Mouse (Mus musculus) liver, adult 2 months (tissue): ENCODE results near the gene Mvk. TPM values are rescaled to one million over a fixed set of nuclear protein-coding genes. Genes with fewer than 3 reads are reported as not detected.

Source experiments
- DNase-seq: peaks from one replicate; pipeline ENCODE4 v3.0.0-alpha.2; 2011; ENCODE audit warnings: low read depth, low spot score; ENCODE audit errors: extremely low read depth
- H3K27ac ChIP-seq: fragments of 200-500 bp; replicated peaks from 2 replicates; pipeline ENCODE4 v1.5.1; 2012; ENCODE audit warnings: low read depth, mild to moderate bottlenecking, control low read depth, inconsistent platforms, low read length; ENCODE audit not compliant: insufficient read depth
- H3K27me3 ChIP-seq: fragments of 200-500 bp; 2 replicates; pipeline ENCODE4 v1.6.1; 2012; ENCODE audit warnings: mild to moderate bottlenecking, moderate library complexity, low read length, inconsistent platforms; ENCODE audit not compliant: control insufficient read depth, insufficient read depth
- H3K36me3 ChIP-seq: fragments of 200-500 bp; 2 replicates; pipeline ENCODE4 v1.6.1; 2012; ENCODE audit warnings: low read length, inconsistent platforms; ENCODE audit not compliant: control insufficient read depth, insufficient read depth
- H3K4me1 ChIP-seq: fragments of 200-500 bp; 2 replicates; pipeline ENCODE4 v1.6.1; 2011; ENCODE audit warnings: low read length; ENCODE audit not compliant: control insufficient read depth, insufficient read depth
- H3K4me3 ChIP-seq: fragments of 200-500 bp; 2 replicates; pipeline ENCODE4 v1.5.1; 2011; ENCODE audit warnings: low read depth, mild to moderate bottlenecking, control low read depth, low read length, moderate library complexity; ENCODE audit not compliant: insufficient read depth
- H3K79me2 ChIP-seq: fragments of 200-500 bp; 2 replicates; pipeline ENCODE4 v1.6.1; 2012; ENCODE audit warnings: inconsistent platforms, mild to moderate bottlenecking, low read length, moderate library complexity; ENCODE audit not compliant: control insufficient read depth, insufficient read depth
- H3K9ac ChIP-seq: fragments of 200-500 bp; 2 replicates; pipeline ENCODE4 v1.6.1; 2012; ENCODE audit warnings: low read depth, mild to moderate bottlenecking, control low read depth, inconsistent platforms, low read length
- CTCF ChIP-seq: fragments of 200-500 bp; IDR thresholded peaks from 2 replicates; pipeline ENCODE4 v1.5.1; 2011; ENCODE audit warnings: low read depth, low read length, control low read depth
- POLR2A ChIP-seq: fragments of 200-500 bp; IDR thresholded peaks from 2 replicates; pipeline ENCODE4 v1.6.1; 2011; ENCODE audit warnings: low read length, control low read depth; ENCODE audit not compliant: insufficient read depth; ENCODE audit errors: extremely low read depth
- WGBS: fragments of 180-500 bp; shearing (Covaris S2); methylation state at CpG from one replicate; pipeline ENCODE4 v1.1.7; 2018; 5-methylcytosine and 5-hydroxymethylcytosine counted together
- polyA plus RNA-seq: library from polyadenylated mRNA; depleted of rRNA; stranded (reverse); fragments of >200 nt; gene quantifications from 2 replicates; pipeline ENCODE4 v1.2.3, GENCODE M21; 2012
- total RNA-seq: library from RNA; depleted of rRNA; stranded (reverse); fragments of >200 nt; gene quantifications from 2 replicates; pipeline ENCODE4 v1.2.3, GENCODE M21; 2014

Mvk gene
- total and polyA plus RNA-seq, 2 experiments = 39.2 to 59.5 TPM

DNA sequence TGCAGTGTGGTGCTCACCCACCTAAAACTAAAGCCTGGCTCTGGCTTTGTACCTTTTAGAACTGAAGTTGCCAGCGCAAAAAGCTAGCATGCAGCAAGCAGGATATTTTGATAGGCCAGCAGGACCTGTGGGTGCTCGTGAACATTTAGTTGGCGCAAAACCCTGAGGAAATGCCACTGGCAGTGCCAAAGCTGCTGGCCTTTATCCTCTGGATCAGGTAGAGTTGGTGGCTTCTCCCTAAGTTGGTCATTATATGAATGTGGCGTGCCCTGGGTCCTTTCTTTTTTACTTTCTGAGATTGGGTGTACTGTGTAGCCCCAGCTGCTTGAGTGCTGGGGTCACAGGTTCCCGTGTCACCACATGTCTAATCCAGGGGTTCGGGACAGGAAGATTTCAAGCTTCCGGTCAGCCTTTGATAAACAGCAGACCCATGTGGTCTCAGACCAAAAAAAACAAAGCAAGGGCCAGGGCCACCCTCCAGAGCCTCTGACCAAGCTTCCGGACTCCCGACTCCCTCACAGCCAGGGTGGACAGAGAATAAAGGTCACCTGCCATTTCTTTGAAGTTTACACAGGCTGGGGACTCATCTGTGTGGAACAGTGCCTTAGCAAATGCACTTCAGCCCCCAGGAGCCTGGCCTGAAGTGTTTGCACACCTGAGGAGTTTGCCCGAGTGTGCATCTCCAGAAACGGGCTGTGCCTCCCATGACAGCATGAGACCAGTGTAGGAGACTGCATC lies 22.3 kb upstream of the Mvk start:
- no peak overlapping the region for H3K4me3 ChIP-seq
- 12% methylated on average over 11 of the region's 11 CpGs for WGBS
- peaks cover 17% of the 10 kb centered on the region for H3K4me1 ChIP-seq
- TF ChIP-seq POLR2A = no peak
- TF ChIP-seq CTCF = no peak
- H3K79me2 ChIP-seq = no peaks in the 10 kb centered on the region
- peak; percentile 74 for DNase-seq
- peak overlapping the region; percentile 62 for H3K27ac ChIP-seq
- no peaks in the 10 kb centered on the region for H3K27me3 ChIP-seq
- H3K36me3 ChIP-seq = peaks cover 2% of the 10 kb centered on the region; the same call in 1 of the 2 replicates
- H3K9ac ChIP-seq = 0 out of 2 replicates have a peak overlapping the region, but pooled peaks have one; percentile 3

DNA sequence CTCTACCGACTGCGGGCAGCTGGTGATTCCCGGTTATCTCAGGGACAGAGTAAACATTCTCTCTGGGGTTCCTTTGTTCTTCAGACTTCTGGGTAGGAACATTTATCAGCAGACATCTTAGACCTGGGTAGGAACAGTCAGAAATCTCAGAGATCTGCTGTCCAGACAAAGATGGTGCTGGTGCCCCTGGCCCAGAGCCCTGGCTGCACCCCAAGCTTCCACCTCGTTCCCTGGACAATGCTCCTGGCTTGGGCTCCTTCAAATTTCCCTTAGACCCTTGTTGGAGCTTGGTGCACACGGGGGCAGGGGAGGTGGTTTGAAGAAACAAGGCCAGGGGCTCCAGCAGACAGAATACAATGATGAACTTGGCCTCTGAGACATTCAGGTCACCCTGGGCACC lies 21.5 kb upstream of the Mvk start:
- H3K36me3 ChIP-seq = peaks cover 2% of the 10 kb centered on the region; the same call in 1 of the 2 replicates
- no peak for DNase-seq
- H3K27me3 ChIP-seq = no peaks in the 10 kb centered on the region
- H3K4me1 ChIP-seq = peaks cover 18% of the 10 kb centered on the region
- no peak overlapping the region for H3K27ac ChIP-seq
- TF ChIP-seq CTCF (no peak), POLR2A (no peak)
- H3K79me2 ChIP-seq = no peaks in the 10 kb centered on the region
- no peak overlapping the region for H3K4me3 ChIP-seq
- no peak overlapping the region for H3K9ac ChIP-seq
- WGBS = 12% methylated on average over 5 of the region's 5 CpGs

DNA sequence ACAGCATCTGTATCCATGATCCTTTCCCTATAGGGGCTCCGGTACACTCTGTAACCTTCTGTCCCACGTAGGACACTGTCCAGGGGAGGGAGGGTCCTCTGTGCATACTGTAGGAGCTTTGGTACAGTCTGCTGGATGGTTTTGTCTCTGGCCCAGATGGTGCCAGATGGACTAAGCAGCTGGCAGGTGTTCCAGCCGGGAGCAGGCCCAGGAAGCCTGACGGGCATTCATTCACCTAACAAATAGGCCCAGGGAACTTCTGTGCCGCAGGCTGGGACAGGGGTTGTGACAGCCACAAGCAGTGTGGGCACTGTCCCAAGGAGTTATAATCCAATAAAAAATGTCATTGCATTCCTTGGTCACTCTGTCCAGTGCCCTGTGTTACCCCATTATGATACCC lies 20.1 kb upstream of the Mvk start:
- Histone ChIP-seq H3K9ac (no peak overlapping the region), H3K4me1 (peaks cover 18% of the 10 kb centered on the region), H3K4me3 (no peak overlapping the region), H3K36me3 (no peaks in the 10 kb centered on the region), H3K27ac (no peak overlapping the region), H3K27me3 (no peaks in the 10 kb centered on the region), H3K79me2 (no peaks in the 10 kb centered on the region)
- no peak for TF ChIP-seq CTCF
- TF ChIP-seq POLR2A = no peak
- no peak for DNase-seq
- WGBS = 72% methylated on average over 5 of the region's 5 CpGs

- DNase-seq = no peak
- Histone ChIP-seq H3K27ac (no peak overlapping the region), H3K4me1 (peaks cover 11% of the 10 kb centered on the region), H3K79me2 (no peaks in the 10 kb centered on the region), H3K27me3 (no peaks in the 10 kb centered on the region), H3K36me3 (no peaks in the 10 kb centered on the region), H3K4me3 (no peak overlapping the region), H3K9ac (no peak overlapping the region)
- TF ChIP-seq POLR2A = no peak
- no peak for TF ChIP-seq CTCF
- WGBS = 44% methylated on average over 6 of the region's 6 CpGs
Measured at GRCm38 (mm10) chr5:114426732-114427131, 17.3 kb upstream of the Mvk start.

DNA sequence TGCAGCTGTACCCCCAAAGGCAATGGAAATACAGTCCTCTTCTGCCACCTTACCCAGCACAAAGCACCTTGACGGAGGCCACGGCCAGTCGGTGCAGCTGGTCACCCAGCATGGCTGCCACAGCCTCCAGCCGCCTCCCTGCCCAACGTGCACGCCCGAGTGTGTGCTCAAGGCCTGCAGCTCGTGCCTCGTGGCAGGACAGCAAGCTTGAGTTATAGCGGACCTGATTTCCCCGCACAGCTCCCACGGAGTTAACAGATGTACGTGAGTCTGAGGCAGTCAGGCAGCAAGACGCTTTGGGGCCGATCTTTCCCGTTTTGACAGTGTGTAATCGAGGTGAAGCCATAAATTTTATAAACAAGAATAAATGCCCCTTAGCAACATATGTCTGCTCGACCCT lies 15.4 kb upstream of the Mvk start:
- Histone ChIP-seq H3K27ac (no peak overlapping the region), H3K4me3 (no peak overlapping the region), H3K9ac (no peak overlapping the region), H3K79me2 (no peaks in the 10 kb centered on the region), H3K27me3 (no peaks in the 10 kb centered on the region), H3K36me3 (no peaks in the 10 kb centered on the region), H3K4me1 (peaks cover 4% of the 10 kb centered on the region; the same call in 1 of the 2 replicates)
- TF ChIP-seq POLR2A (no peak), CTCF (no peak)
- 81% methylated on average over 18 of the region's 18 CpGs for WGBS
- no peak for DNase-seq

DNA sequence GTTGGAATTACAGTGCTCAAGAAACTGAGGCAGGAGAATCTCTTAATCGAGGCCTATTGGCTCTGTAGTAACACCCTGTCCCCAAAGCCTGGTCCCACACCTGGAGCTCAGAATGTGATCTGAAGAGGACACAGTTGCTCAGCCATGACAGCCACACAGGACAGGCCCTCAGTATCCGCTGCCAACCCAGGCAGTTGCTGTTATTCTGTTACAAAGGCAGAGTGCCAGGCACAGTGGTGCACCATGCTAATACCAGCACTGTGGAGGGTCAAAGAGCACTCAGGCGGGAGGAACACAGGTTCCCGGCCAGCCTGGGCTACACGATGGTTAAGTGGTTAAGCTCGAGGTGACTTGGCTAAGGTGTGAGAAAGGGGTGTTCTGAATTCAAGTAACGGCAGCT lies 14.3 kb upstream of the Mvk start:
- H3K79me2 ChIP-seq = no peaks in the 10 kb centered on the region
- H3K27ac ChIP-seq = no peak overlapping the region
- H3K36me3 ChIP-seq = no peaks in the 10 kb centered on the region
- no peaks in the 10 kb centered on the region for H3K27me3 ChIP-seq
- no peak overlapping the region for H3K9ac ChIP-seq
- H3K4me3 ChIP-seq = no peak overlapping the region
- TF ChIP-seq POLR2A (no peak), CTCF (no peak)
- H3K4me1 ChIP-seq = peaks cover 4% of the 10 kb centered on the region; the same call in 1 of the 2 replicates
- 44% methylated on average over 7 of the region's 7 CpGs for WGBS
- DNase-seq = peak; percentile 62
